Mouse (Mus musculus) left cerebral cortex, postnatal 14 days (tissue): ENCODE results near the gene Vmn1r181. TPM values are rescaled to one million over a fixed set of nuclear protein-coding genes. Genes with fewer than 3 reads are reported as not detected.
"Not testable (repeated sequence)": the region's sequence is repeated elsewhere in the genome, so short reads cannot be mapped to it uniquely, and the experiment has no call there.

Source experiments
- DNase-seq, 2 experiments: peaks; one replicate each; pipeline ENCODE4 v3.0.0; 2021 to 2022; ENCODE audit warnings: low spot score in 2 of 2, mixed read lengths in 1 of 2
- intact Hi-C: fragments of 180-260 bp; cut with DNase I; formaldehyde crosslinking; loops from one replicate; pipeline ENCODE4 v1.15.1; 2025
- long read RNA-seq, 2 experiments: library from polyadenylated mRNA; stranded (forward); transcript quantifications; one replicate each; pipeline ENCODE4 v2.0.0; 2021
- total RNA-seq, 2 experiments: library from RNA; stranded (reverse); gene quantifications; 2 replicates each; pipeline ENCODE4 v1.2.3; 2021

Vmn1r181 gene
- not detected for total RNA-seq
- long read RNA-seq, experiment 1 = 0 reads
- long read RNA-seq, experiment 2 = 0 reads

GRCm38 (mm10) chr7:23974315-23974714 lies at the start of gene Vmn1r181:
Vmn1r181 (plus strand) TSS chr7:23974615.
- intact Hi-C loops, DNase-seq: not testable (repeated sequence)

GRCm38 (mm10) chr7:23926678-23927077 lies 47.7 kb upstream of the Vmn1r181 start, which contains the start of gene Vmn1r179:
Vmn1r179 (plus strand) TSS chr7:23926978.
- no peak for DNase-seq

GRCm38 (mm10) chr7:23950332-23950731 lies 24.1 kb upstream of the Vmn1r181 start, which contains the start of gene Vmn1r180:
Vmn1r180 (plus strand) TSS chr7:23950632.
- intact Hi-C loops = no loop called here
- no peak for DNase-seq

More at GRCm38 (mm10) chr7:23926678-23927077, 47.7 kb upstream of the Vmn1r181 start, which contains the start of gene Vmn1r179:
- intact Hi-C loops = no loop called here

GRCm38 (mm10) chr7:23968044-23968443 lies 6.4 kb upstream of the Vmn1r181 start:
- intact Hi-C loops = loop anchor here (5.0 to 10.0 kb wide), 2 partner anchors 317 to 334 kb away; partner anchors contain the start of gene Zfp61
- DNase-seq = peak; percentile 3 to 10

GRCm38 (mm10) chr7:24001391-24001790 lies 27.0 kb downstream of the Vmn1r181 start, which contains the start of gene V1rd19:
V1rd19 (plus strand) TSS chr7:24001691.
- no peak for DNase-seq
- intact Hi-C loops = no loop called here

Other genes starting within 250 kb of the Vmn1r181 start
- gene Vmn1r174, start 222.3 kb upstream of the Vmn1r181 start, total RNA-seq = not detected
- not detected for gene Vmn1r175, start 164.0 kb upstream of the Vmn1r181 start, total RNA-seq
- not detected for gene Vmn1r176, start 137.2 kb upstream of the Vmn1r181 start, total RNA-seq
- gene Vmn1r177, start 108.2 kb upstream of the Vmn1r181 start, total RNA-seq = not detected
- gene Vmn1r178, start 82.6 kb upstream of the Vmn1r181 start, total RNA-seq = not detected
- gene Vmn1r179, start 47.6 kb upstream of the Vmn1r181 start, total RNA-seq = not detected
- not detected for gene Vmn1r180, start 24.0 kb upstream of the Vmn1r181 start, total RNA-seq
- gene V1rd19, start 27.1 kb downstream of the Vmn1r181 start, total RNA-seq = not detected
- not detected for gene Vmn1r183, start 78.6 kb downstream of the Vmn1r181 start, total RNA-seq
- 10 to 100 TPM; 29.5 to 31.7 TPM for gene Zfp180, start 107.3 kb downstream of the Vmn1r181 start, total RNA-seq
- gene Zfp112, start 137.7 kb downstream of the Vmn1r181 start, total RNA-seq = 1 to 10 TPM; 7.5 to 9.1 TPM
- gene Zfp235, start 159.6 kb downstream of the Vmn1r181 start, total RNA-seq = 10 to 100 TPM; 20.2 to 22.8 TPM
- gene Zfp114, start 200.4 kb downstream of the Vmn1r181 start, total RNA-seq = 1 to 10 TPM; 3.7 TPM
- gene Zfp111, start 236.8 kb downstream of the Vmn1r181 start, total RNA-seq = 10 to 100 TPM in 1 of 2 experiments, 1 to 10 TPM in 1; 8.7 to 12.2 TPM